Mouse (Mus musculus) liver, postnatal 0 days (tissue): ENCODE measurements around the gene Zfp865.

ENCODE experiments used
- CTCF ChIP-seq: sonication (generic); IDR thresholded peaks from 2 replicates; pipeline ENCODE4 v1.5.1; 2016; ENCODE audit warnings: antibody characterized with exemption, low read depth
- EP300 ChIP-seq: IDR thresholded peaks from 2 replicates; pipeline ENCODE4 v1.6.1; 2016; ENCODE audit warnings: antibody characterized with exemption, low read depth, mild to moderate bottlenecking

DNA sequence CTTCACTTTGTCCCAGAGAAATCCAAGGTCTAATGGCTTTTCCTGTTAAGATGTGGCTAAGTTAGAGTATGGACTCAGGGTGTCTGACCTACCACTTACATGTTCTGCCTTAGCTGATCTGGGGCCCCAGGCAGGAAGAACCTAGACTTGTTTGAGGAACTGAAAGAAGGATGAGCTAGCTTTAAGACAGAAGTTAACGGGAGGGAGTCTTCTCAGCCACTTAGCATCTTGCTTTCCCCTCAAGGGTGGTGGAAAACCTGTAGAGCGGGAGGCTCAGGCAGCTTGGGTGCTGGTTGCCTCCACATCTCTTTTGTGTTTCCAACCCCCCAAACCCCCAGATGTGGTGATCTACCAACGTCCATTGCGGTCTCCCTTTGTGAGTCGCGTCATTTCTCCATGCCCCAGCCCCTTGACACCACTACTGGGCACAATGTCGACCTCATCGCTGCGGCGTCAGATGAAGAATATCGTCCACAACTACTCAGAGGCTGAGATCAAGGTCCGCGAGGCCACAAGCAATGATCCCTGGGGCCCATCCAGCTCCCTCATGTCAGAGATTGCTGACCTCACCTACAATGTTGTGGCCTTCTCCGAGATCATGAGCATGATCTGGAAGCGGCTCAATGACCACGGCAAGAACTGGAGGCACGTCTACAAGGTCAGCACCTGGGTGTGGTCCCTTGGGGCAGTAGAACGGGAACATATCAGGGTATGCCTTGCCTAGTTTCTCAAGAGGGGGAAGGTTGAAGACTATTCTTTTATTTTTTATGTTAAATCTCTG, 63.3 kb downstream of the Zfp865 start:
- TF ChIP-seq CTCF (no peak), EP300 (no peak)
